Comparison of ENCODE assay signal across 9 mouse cellular contexts in genomic region chr5:43821538-43821937, GRCm38 (mm10). TPM values are rescaled to one million over a fixed set of nuclear protein-coding genes. Genes with fewer than 3 reads are reported as not detected.
DNase-seq lines count a peak whose midpoint lies in the region; ATAC-seq and TF ChIP-seq lines count a peak whose summit lies in the region.
"Had no signal": no experiment of that assay in that cellular context is flagged by ENCODE, and none has a peak within 500 bp of the region (broad histone marks: within the 10 kb centered on the region; RNA-seq: fewer than 3 reads in every experiment).

Gene Fbxl5, minus strand, starts transcription at chr5:43821638.

- no peaks in the 10 kb centered on the region for H3K36me3 ChIP-seq in hindbrain, embryonic 14.5 days (replicated peaks; ENCODE audit: control insufficient read depth, insufficient read depth)
- H3K36me3 ChIP-seq in liver, embryonic 16.5 days (ENCODE audit: control insufficient read depth, insufficient read depth), result no peaks in the 10 kb centered on the region

- no peak within 1 kb of the TSS for H3K4me3 ChIP-seq in cerebellum, adult 2 months (replicated peaks; ENCODE audit: insufficient read depth, low read depth, low read length)
- no peak within 1 kb of the TSS for H3K4me3 ChIP-seq in hindbrain, embryonic 14.5 days (replicated peaks; ENCODE audit: low read length)
- no peak within 1 kb of the TSS for H3K4me3 ChIP-seq in liver, embryonic 16.5 days (ENCODE audit: low read depth, low read length)
- H3K4me3 ChIP-seq: megakaryocyte, embryonic 14.5 days had no signal

- H3K9me3 ChIP-seq in hindbrain, embryonic 14.5 days (ENCODE audit: control insufficient read depth, low read length), result no peaks in the 10 kb centered on the region
- H3K9me3 ChIP-seq in liver, embryonic 16.5 days (replicated peaks; ENCODE audit: control insufficient read depth, low read length), result no peaks in the 10 kb centered on the region
- H3K9me3 ChIP-seq: megakaryocyte, embryonic 14.5 days had no signal

- no peak for ATAC-seq in activated CD4-positive, CD25-positive, alpha-beta regulatory T cell, adult 4 months
- ATAC-seq in hindbrain, embryonic 14.5 days (ENCODE audit: low FRiP score), result no peak
- no peak for ATAC-seq in liver, embryonic 16.5 days (ENCODE audit: low read depth)

- no peak for TF ChIP-seq CTCF in cerebellum, adult 2 months (IDR thresholded peaks at IDR 0.05; ENCODE audit: borderline replicate concordance, insufficient read depth, low read depth, low read length)

- H3K27ac ChIP-seq in cerebellum, adult 2 months (ENCODE audit: insufficient read depth, low read length), result no peak within 1 kb of the TSS
- no peak within 1 kb of the TSS for H3K27ac ChIP-seq in hindbrain, embryonic 14.5 days
- no peak within 1 kb of the TSS for H3K27ac ChIP-seq in liver, embryonic 16.5 days (ENCODE audit: low read length)

- H3K4me2 ChIP-seq in hindbrain, embryonic 14.5 days (replicated peaks), result no peak within 1 kb of the TSS
- H3K4me2 ChIP-seq in liver, embryonic 16.5 days (ENCODE audit: low read depth, low read length), result no peak within 1 kb of the TSS

- 87% methylated on average over 19 of the region's 19 CpGs for WGBS in cerebellum, adult 2 months
- 84% methylated on average over 19 of the region's 19 CpGs for WGBS in hindbrain, embryonic 14.5 days
- 78% methylated on average over 19 of the region's 19 CpGs for WGBS in liver, embryonic 16.5 days (ENCODE audit: insufficient replicate concordance)

- no peaks in the 10 kb centered on the region for H3K27me3 ChIP-seq in cerebellum, adult 2 months (ENCODE audit: control insufficient read depth, insufficient read depth, low read length)
- H3K27me3 ChIP-seq in hindbrain, embryonic 14.5 days (ENCODE audit: control insufficient read depth, insufficient read depth, low read length), result no peaks in the 10 kb centered on the region
- no peaks in the 10 kb centered on the region for H3K27me3 ChIP-seq in liver, embryonic 16.5 days (ENCODE audit: control insufficient read depth, insufficient read depth, low read depth, low read length)

- TF ChIP-seq POLR2A in cerebellum, adult 2 months (IDR thresholded peaks at IDR 0.05; ENCODE audit: borderline replicate concordance, insufficient read depth, low read length), result no peak

- no peak for DNase-seq in cerebellum, adult 2 months
- DNase-seq in cerebellum, adult 11-12 months, result no peak
- no peak for DNase-seq in gastrocnemius, adult 18-20 months (ENCODE audit: low spot score)
- no peak for DNase-seq in hindbrain, embryonic 14.5 days (ENCODE audit: low spot score)
- DNase-seq in embryo, embryonic 11 days, result no peak
- no peak for DNase-seq in right cerebral cortex, postnatal 14 days

- no peak within 1 kb of the TSS for H3K9ac ChIP-seq in hindbrain, embryonic 14.5 days
- H3K9ac ChIP-seq in liver, embryonic 16.5 days (ENCODE audit: low read depth, low read length), result no peak within 1 kb of the TSS

- H3K4me1 ChIP-seq in cerebellum, adult 2 months (ENCODE audit: control insufficient read depth, insufficient read depth, low read length), result no peaks in the 10 kb centered on the region
- H3K4me1 ChIP-seq in hindbrain, embryonic 14.5 days (replicated peaks; ENCODE audit: control insufficient read depth, insufficient read depth, low read length), result no peaks in the 10 kb centered on the region
- no peaks in the 10 kb centered on the region; the same call in 1 of the 2 replicates for H3K4me1 ChIP-seq in liver, embryonic 16.5 days (ENCODE audit: control insufficient read depth, low read depth, low read length)

RNA-seq across cellular contexts. Expression of gene Fbxl5, which starts in this region (rescaled TPM):
- 74.3 and 78.5 TPM in 2 replicates for polyA plus RNA-seq in cerebellum, adult 2 months (2012; rRNA removed)
- polyA plus RNA-seq in activated CD4-positive, CD25-positive, alpha-beta regulatory T cell, adult 4 months (2017; shearing (Covaris generic)), result 10 to 100 TPM; 56.8 to 64.1 TPM
- 10 to 100 TPM; 31.5 to 38.6 TPM for total RNA-seq in gastrocnemius, adult 18-20 months (2021)
- polyA plus RNA-seq in hindbrain, embryonic 14.5 days (2014; fragmentation: Nextera tagmentation; extraction: Ambion mirVana), result 89.6 and 103 TPM in 2 replicates
- 20.9 and 21.2 TPM in 2 replicates for polyA plus RNA-seq in liver, embryonic 16.5 days (2015; fragmentation: Nextera tagmentation; extraction: Ambion mirVana)
